Mouse (Mus musculus) MEL-GATA-1-ER (cell line): Measurements from ENCODE around the gene Prnd.
A peak's percentile ranks its signal among the peaks of the same experiment; 100 is the strongest.

ENCODE experiments used
- DNase-seq: peaks from one replicate; pipeline ENCODE4 v3.0.0-alpha.2; 2012; ENCODE audit warnings: low read depth; ENCODE audit errors: extremely low read depth

The Prnd gene

GRCm38 (mm10) chr2:131950598-131951095 is at the start of gene Prnd:
Gene Prnd (plus strand): TSS chr2:131950861.
- DNase-seq = no peak

- DNase-seq = no peak
These were observed 48.2 kb upstream of the Prnd start for GRCm38 (mm10) chr2:131902423-131902822.

GRCm38 (mm10) chr2:131902867-131903266 is 47.8 kb upstream of the Prnd start:
- DNase-seq = no peak

- peak; percentile 96 for DNase-seq
These were observed 45.6 kb upstream of the Prnd start for GRCm38 (mm10) chr2:131905025-131905424.

- DNase-seq = no peak
These were observed 44.9 kb upstream of the Prnd start for GRCm38 (mm10) chr2:131905776-131906175.

GRCm38 (mm10) chr2:131906266-131906665 is 44.4 kb upstream of the Prnd start:
- no peak for DNase-seq

GRCm38 (mm10) chr2:131906846-131907245 is 43.8 kb upstream of the Prnd start:
- no peak for DNase-seq

GRCm38 (mm10) chr2:131907311-131907710 is 43.4 kb upstream of the Prnd start:
- DNase-seq = peak; percentile 63

GRCm38 (mm10) chr2:131908351-131908861 is 42.3 kb upstream of the Prnd start:
- DNase-seq = no peak

GRCm38 (mm10) chr2:131908906-131909305 is 41.8 kb upstream of the Prnd start:
- no peak for DNase-seq

- DNase-seq = peak; percentile 78
These were observed 40.7 kb upstream of the Prnd start, which contains the start of the genes Prnp and Prn for GRCm38 (mm10) chr2:131909683-131910572. Gene Prnp (plus strand): TSS chr2:131909928. Gene Prn (plus strand): TSS chr2:131909957.

GRCm38 (mm10) chr2:131910847-131911246 is 39.8 kb upstream of the Prnd start:
- no peak for DNase-seq

- no peak for DNase-seq
These were observed 39.3 kb upstream of the Prnd start for GRCm38 (mm10) chr2:131911341-131911740.

- no peak for DNase-seq
These were observed 38.0 kb upstream of the Prnd start for GRCm38 (mm10) chr2:131912526-131913258.

GRCm38 (mm10) chr2:131932275-131932902 is 18.3 kb upstream of the Prnd start:
- DNase-seq = no peak

GRCm38 (mm10) chr2:131933013-131933412 is 17.6 kb upstream of the Prnd start:
- no peak for DNase-seq

- DNase-seq = no peak
These were observed 17.1 kb upstream of the Prnd start for GRCm38 (mm10) chr2:131933598-131933997.

- no peak for DNase-seq
These were observed 16.4 kb upstream of the Prnd start for GRCm38 (mm10) chr2:131934243-131934642.

GRCm38 (mm10) chr2:131935390-131936105 is 15.1 kb upstream of the Prnd start:
- no peak for DNase-seq

GRCm38 (mm10) chr2:131936410-131936809 is 14.3 kb upstream of the Prnd start:
- DNase-seq = no peak
